Mouse (Mus musculus): Measurements from ENCODE around the gene Rpn2. TPM values are rescaled to one million over a fixed set of nuclear protein-coding genes. Genes with fewer than 3 reads are reported as not detected.

Gene Rpn2
- polyA plus RNA-seq, 1 experiment, result 97.0 TPM

- peak overlapping the region; percentile 92 for H3K27ac ChIP-seq (ENCODE audit: control insufficient read depth, insufficient read depth, low read depth, low read length, poor library complexity)
- WGBS, result 1% methylated on average over 13 of the region's 13 CpGs
- TF ChIP-seq CTCF (IDR thresholded peaks at IDR 0.05; ENCODE audit: control insufficient read depth, insufficient read depth, low read length) (no peak), POLR2A (IDR thresholded peaks at IDR 0.05; ENCODE audit: borderline replicate concordance, control insufficient read depth, low read depth, low read length) (no peak)
- peaks cover 4% of the 10 kb centered on the region for H3K4me1 ChIP-seq (ENCODE audit: control insufficient read depth, insufficient read depth, low read length)
- peak overlapping the region; percentile 93 for H3K4me3 ChIP-seq (replicated peaks; ENCODE audit: control insufficient read depth, low read depth, low read length)
Measured at GRCm38 (mm10) chr2:157367991-157368390, 89.2 kb downstream of the Rpn2 start.

- H3K27ac ChIP-seq (ENCODE audit: control insufficient read depth, insufficient read depth, low read depth, low read length, poor library complexity), result no peak overlapping the region
- no peak for TF ChIP-seq CTCF (IDR thresholded peaks at IDR 0.05; ENCODE audit: control insufficient read depth, insufficient read depth, low read length)
- no peak overlapping the region for H3K4me3 ChIP-seq (replicated peaks; ENCODE audit: control insufficient read depth, low read depth, low read length)
- 81% methylated on average over 6 of the region's 6 CpGs for WGBS
- peaks cover 3% of the 10 kb centered on the region for H3K4me1 ChIP-seq (ENCODE audit: control insufficient read depth, insufficient read depth, low read length)
Measured at GRCm38 (mm10) chr2:157371696-157372095, 92.9 kb downstream of the Rpn2 start.

GRCm38 (mm10) chr2:157373681-157374080 is 94.9 kb downstream of the Rpn2 start:
- no peaks in the 10 kb centered on the region for H3K4me1 ChIP-seq (ENCODE audit: control insufficient read depth, insufficient read depth, low read length)
- H3K27ac ChIP-seq (ENCODE audit: control insufficient read depth, insufficient read depth, low read depth, low read length, poor library complexity), result no peak overlapping the region
- H3K4me3 ChIP-seq (replicated peaks; ENCODE audit: control insufficient read depth, low read depth, low read length), result no peak overlapping the region
- 74% methylated on average over 3 of the region's 3 CpGs for WGBS
- TF ChIP-seq CTCF (IDR thresholded peaks at IDR 0.05; ENCODE audit: control insufficient read depth, insufficient read depth, low read length) (no peak), POLR2A (IDR thresholded peaks at IDR 0.05; ENCODE audit: borderline replicate concordance, control insufficient read depth, low read depth, low read length) (no peak)

GRCm38 (mm10) chr2:157375051-157375450 is 96.2 kb downstream of the Rpn2 start:
- whole genome bisulfite sequencing, result 83% methylated on average over 8 of the region's 8 CpGs
- Histone ChIP-seq H3K4me1 (ENCODE audit: control insufficient read depth, insufficient read depth, low read length) (no peaks in the 10 kb centered on the region), H3K27ac (ENCODE audit: control insufficient read depth, insufficient read depth, low read depth, low read length, poor library complexity) (no peak overlapping the region), H3K4me3 (replicated peaks; ENCODE audit: control insufficient read depth, low read depth, low read length) (no peak overlapping the region)
- TF ChIP-seq CTCF (IDR thresholded peaks at IDR 0.05; ENCODE audit: control insufficient read depth, insufficient read depth, low read length) (no peak), POLR2A (IDR thresholded peaks at IDR 0.05; ENCODE audit: borderline replicate concordance, control insufficient read depth, low read depth, low read length) (no peak)

Other genes with a start within 250 kb of the Rpn2 start
- gene Soga1, start 199.8 kb upstream of the Rpn2 start, polyA plus RNA-seq (2011; ENCODE audit: insufficient read depth, insufficient read length, low replicate concordance, missing spikeins), result 3.0 and 5.0 TPM in 2 replicates
- gene Tldc2, start 192.0 kb upstream of the Rpn2 start, polyA plus RNA-seq (2011; ENCODE audit: insufficient read depth, insufficient read length, low replicate concordance, missing spikeins), result not detected in 2 replicates
- gene Samhd1, start 143.8 kb upstream of the Rpn2 start, polyA plus RNA-seq (2011; ENCODE audit: insufficient read depth, insufficient read length, low replicate concordance, missing spikeins), result 48.9 and 113 TPM in 2 replicates
- gene Rbl1, start 74.5 kb upstream of the Rpn2 start, polyA plus RNA-seq (2011; ENCODE audit: insufficient read depth, insufficient read length, low replicate concordance, missing spikeins), result 17.1 and 18.4 TPM in 2 replicates
- 3.4 TPM in 1 of 2 replicates, not detected in the other for gene Mroh8, start 532 bp downstream of the Rpn2 start, polyA plus RNA-seq (2011; ENCODE audit: insufficient read depth, insufficient read length, low replicate concordance, missing spikeins)
- gene Ghrh, start 68.5 kb downstream of the Rpn2 start, polyA plus RNA-seq (2011; ENCODE audit: insufficient read depth, insufficient read length, low replicate concordance, missing spikeins), result not detected in 2 replicates
- 13.3 and 33.1 TPM in 2 replicates for gene Manbal, start 88.6 kb downstream of the Rpn2 start, polyA plus RNA-seq (2011; ENCODE audit: insufficient read depth, insufficient read length, low replicate concordance, missing spikeins)
- gene Src, start 139.4 kb downstream of the Rpn2 start, polyA plus RNA-seq (2011; ENCODE audit: insufficient read depth, insufficient read length, low replicate concordance, missing spikeins), result 13.7 and 15.4 TPM in 2 replicates

Measured in bone marrow, adult 2 months (tissue).